10 mouse cellular contexts compared by ENCODE assay signal in the genomic region with DNA sequence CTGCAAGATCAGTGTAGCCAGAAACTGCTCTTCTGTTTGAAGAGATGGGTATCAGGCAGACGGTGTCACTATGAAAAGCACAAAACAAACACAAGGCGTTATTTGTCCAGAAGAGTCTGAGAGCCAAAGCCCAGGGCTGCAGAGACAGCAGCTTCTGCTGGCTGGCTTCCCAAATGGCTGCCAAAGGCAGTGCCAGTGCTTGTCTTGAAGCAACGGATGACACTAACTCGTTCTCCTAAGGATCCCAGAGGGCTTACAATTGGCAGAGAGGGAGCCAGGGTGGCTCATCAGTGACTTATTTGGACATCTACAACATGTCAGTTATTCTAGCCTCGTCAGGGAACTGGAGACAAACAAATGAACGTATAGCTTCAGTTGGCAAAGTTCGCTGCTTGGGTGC.
DNase-seq lines count a peak whose midpoint lies in the region; ATAC-seq and TF ChIP-seq lines count a peak whose summit lies in the region.
"Had no signal": no experiment of that assay in that cellular context is flagged by ENCODE, and none has a peak within 500 bp of the region (broad histone marks: within the 10 kb centered on the region; RNA-seq: fewer than 3 reads in every experiment).

No protein-coding gene starts in this region.

- no peak overlapping the region for H3K9ac ChIP-seq in forebrain, postnatal 0 days
- H3K9ac ChIP-seq: heart, embryonic 13.5 days; liver, embryonic 15.5 days had no signal

- H3K27ac ChIP-seq in forebrain, postnatal 0 days (ENCODE audit: low read depth, low read length), result no peak overlapping the region
- H3K27ac ChIP-seq: heart, embryonic 13.5 days; liver, embryonic 15.5 days had no signal

- no peaks in the 10 kb centered on the region for H3K27me3 ChIP-seq in forebrain, postnatal 0 days (ENCODE audit: insufficient read depth, low read length)
- H3K27me3 ChIP-seq: heart, embryonic 13.5 days; liver, embryonic 15.5 days had no signal

- DNase-seq in adrenal gland, postnatal 14 days, result peak; percentile 43
- no peak for DNase-seq in adrenal gland, adult 18-20 months (ENCODE audit: low spot score in 2 of 2)
- DNase-seq in adipocyte (ENCODE audit: low spot score), result peak; percentile 10
- peak; percentile 82 for DNase-seq in forebrain, postnatal 0 days
- DNase-seq in kidney, postnatal 25 days, result peak; percentile 69 to 78
- DNase-seq in right cerebral cortex, postnatal 14 days, result peak; percentile 33
- no peak for DNase-seq in testis, postnatal 14 days (ENCODE audit: low spot score)

- no peaks in the 10 kb centered on the region for H3K9me3 ChIP-seq in forebrain, postnatal 0 days (ENCODE audit: low read length)
- H3K9me3 ChIP-seq: heart, embryonic 13.5 days; liver, embryonic 15.5 days had no signal

- TF ChIP-seq CTCF in forebrain, postnatal 0 days (IDR thresholded peaks at IDR 0.05; ENCODE audit: low read depth), result no peak

- ATAC-seq in forebrain, postnatal 0 days, result peak; percentile 94
- no peak for ATAC-seq in erythroblast, adult 5-6 weeks (replicated peaks; ENCODE audit: low FRiP score, poor library complexity, severe bottlenecking)

- no peaks in the 10 kb centered on the region for H3K36me3 ChIP-seq in forebrain, postnatal 0 days (ENCODE audit: insufficient read depth)
- H3K36me3 ChIP-seq: heart, embryonic 13.5 days; liver, embryonic 15.5 days had no signal

- WGBS in forebrain, postnatal 0 days, result 26% methylated on average over 7 of the region's 7 CpGs

- H3K4me2 ChIP-seq in forebrain, postnatal 0 days (ENCODE audit: low read depth), result no peak overlapping the region
- H3K4me2 ChIP-seq: heart, embryonic 13.5 days; liver, embryonic 15.5 days had no signal

- H3K4me1 ChIP-seq in forebrain, postnatal 0 days (ENCODE audit: insufficient read depth), result peaks cover 7% of the 10 kb centered on the region

- no peak overlapping the region for H3K4me3 ChIP-seq in forebrain, postnatal 0 days (ENCODE audit: low read depth, low read length)
- H3K4me3 ChIP-seq: heart, embryonic 13.5 days; liver, embryonic 15.5 days had no signal

Comparison
In these comparisons a context has a peak if more than half of its experiments do, and no peak if none do; other contexts are left out.
1. DNase-seq: peak in adrenal gland, postnatal 14 days (single experiment), adipocyte (single experiment), forebrain, postnatal 0 days (single experiment), kidney, postnatal 25 days (2 of 2) and right cerebral cortex, postnatal 14 days (single experiment); none in adrenal gland, adult 18-20 months (0 of 2) and testis, postnatal 14 days (single experiment).